Mouse (Mus musculus): ENCODE results near the gene Meox1.

The Meox1 gene

DNA sequence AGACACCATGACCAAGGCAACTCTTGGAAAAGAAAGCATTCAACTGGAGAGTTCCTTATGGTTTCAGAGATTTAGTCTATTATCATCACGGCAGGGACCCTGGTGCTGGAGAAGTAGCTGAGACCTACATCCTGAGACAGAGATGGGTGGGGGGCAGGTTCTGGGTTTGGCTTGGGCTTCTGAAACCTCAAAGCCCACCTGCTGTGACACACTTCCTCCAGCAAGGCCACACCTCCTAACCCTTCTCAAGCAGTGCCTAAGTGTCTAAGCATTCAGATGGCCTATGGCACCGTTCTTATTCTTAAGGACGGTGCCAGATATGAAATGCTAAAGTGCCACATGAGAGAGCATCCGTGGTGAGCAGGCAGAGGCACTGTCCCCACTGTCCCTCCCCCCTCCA, 4.2 kb upstream of the Meox1 start:
- DNase-seq (ENCODE audit: extremely low read depth, low read depth, low spot score) = no peak

DNA sequence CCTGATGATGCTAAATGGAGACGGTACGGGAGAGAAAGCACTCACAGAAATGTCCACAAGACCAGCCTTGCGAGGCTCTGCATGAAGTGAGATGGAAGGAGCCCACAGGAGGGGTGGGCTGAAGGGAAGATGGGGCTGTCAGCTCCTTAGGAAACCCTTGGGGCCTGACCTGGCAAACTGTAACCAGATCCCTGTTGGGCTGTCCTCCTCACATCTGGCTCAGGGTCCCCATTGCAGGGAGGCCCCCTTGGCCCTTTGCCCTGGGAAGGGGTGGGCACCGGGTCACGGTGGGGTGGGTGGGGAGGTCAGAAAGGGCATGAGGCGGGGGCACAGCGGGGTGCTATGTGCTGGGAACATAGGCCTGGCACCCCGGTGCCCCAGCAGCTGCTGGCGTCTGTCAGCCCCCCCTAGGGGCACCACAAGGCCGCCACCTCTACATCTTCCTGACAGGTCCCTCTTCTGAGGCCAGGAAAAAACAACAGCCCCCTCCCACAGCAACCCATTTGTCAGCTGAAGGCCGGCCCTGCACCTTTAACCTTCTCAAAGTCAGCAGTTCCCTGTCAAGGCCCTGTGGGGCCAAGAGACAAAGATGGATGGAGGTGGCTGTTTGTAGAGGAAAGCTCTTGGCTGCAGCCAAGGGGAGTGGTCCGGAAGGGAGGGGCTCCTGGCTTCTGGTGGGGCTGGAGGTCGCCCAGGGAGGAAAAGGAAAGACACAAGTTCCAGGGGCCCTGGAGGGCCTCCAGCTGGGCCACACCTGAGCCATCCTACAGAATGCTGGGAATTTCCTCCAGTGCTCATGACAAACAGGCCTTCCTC, 2.6 kb upstream of the Meox1 start:
- DNase-seq (ENCODE audit: extremely low read depth, low read depth, low spot score) = no peak

- DNase-seq (ENCODE audit: extremely low read depth, low read depth, low spot score) = no peak
Observed at GRCm38 (mm10) chr11:101893560-101893959, 614 bp downstream of the Meox1 start.

DNA sequence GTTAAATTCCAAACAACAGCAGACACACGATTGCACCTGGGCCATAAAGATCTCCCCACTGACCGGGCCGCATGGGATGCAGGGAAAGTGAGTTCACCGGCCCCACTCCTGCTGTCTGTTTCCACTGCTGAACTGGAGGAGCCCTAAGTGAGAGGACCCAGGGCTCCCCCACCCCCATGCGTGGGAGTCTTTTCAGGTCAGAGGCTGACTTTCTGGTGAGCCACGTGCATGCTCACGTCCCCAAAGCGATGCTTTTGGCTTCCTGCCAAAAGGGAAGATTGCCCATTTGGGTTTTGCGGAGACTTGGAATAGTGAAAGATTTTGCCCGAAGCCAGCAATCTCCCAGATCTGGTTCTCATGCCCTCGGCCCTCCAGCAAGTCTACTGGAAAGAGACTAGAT, 2.7 kb downstream of the Meox1 start:
- no peak for DNase-seq (ENCODE audit: extremely low read depth, low read depth, low spot score)

- DNase-seq (ENCODE audit: extremely low read depth, low read depth, low spot score) = no peak
Observed at GRCm38 (mm10) chr11:101889781-101890180, 4.4 kb downstream of the Meox1 start.

DNA sequence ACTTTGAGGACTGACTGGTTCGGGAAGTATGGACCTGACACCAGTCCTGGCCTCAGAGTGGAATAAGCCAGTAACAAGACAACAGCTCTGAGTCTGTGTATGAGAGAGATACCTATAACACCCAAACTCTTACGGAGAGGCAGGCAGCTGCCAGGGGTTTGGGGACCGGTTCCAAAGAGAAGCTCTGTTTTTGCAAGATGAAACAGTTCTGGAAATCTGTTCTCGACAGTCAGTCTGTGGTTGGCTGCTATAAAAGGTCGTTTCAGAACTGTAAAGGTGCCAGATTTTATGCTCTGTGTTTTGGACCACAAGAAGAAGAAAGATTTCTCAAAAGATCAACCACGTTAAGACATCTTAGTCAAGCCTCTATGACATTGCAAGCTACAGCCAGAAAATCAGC, 5.4 kb downstream of the Meox1 start:
- no peak for DNase-seq (ENCODE audit: extremely low read depth, low read depth, low spot score)

- DNase-seq (ENCODE audit: extremely low read depth, low read depth, low spot score) = no peak
Observed at GRCm38 (mm10) chr11:101886436-101886835, 7.7 kb downstream of the Meox1 start.

- no peak for DNase-seq (ENCODE audit: extremely low read depth, low read depth, low spot score)
Observed at GRCm38 (mm10) chr11:101885881-101886319, 8.3 kb downstream of the Meox1 start.

DNA sequence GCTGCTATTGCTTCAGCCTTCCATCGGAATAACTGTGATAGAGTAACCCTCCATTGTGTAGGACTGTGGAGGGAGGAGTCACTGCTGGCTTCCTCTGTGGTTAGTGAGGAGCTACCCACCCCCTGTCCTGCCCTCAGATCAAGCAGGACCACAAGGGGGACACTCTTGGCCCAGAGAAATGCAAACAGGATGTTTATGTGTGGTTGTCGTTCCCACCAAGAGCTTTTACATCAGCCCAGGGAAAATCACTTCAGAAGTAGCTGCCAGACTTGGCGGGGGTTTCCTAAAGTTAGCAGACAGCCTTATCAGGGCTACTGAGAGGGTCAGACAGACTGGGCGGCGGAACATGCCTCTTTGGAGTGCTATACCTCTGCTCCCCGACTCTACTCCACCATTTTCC, 8.9 kb downstream of the Meox1 start:
- no peak for DNase-seq (ENCODE audit: extremely low read depth, low read depth, low spot score)

- no peak for DNase-seq (ENCODE audit: extremely low read depth, low read depth, low spot score)
Observed at GRCm38 (mm10) chr11:101883911-101884310, 10.3 kb downstream of the Meox1 start.

- DNase-seq (ENCODE audit: extremely low read depth, low read depth, low spot score) = no peak
Observed at GRCm38 (mm10) chr11:101882500-101883290, 11.5 kb downstream of the Meox1 start.

- no peak for DNase-seq (ENCODE audit: extremely low read depth, low read depth, low spot score)
Observed at GRCm38 (mm10) chr11:101881604-101882071, 12.5 kb downstream of the Meox1 start.

GRCm38 (mm10) chr11:101881185-101881584, 13.0 kb downstream of the Meox1 start:
- no peak for DNase-seq (ENCODE audit: extremely low read depth, low read depth, low spot score)

GRCm38 (mm10) chr11:101879672-101880071, 14.5 kb downstream of the Meox1 start:
- DNase-seq (ENCODE audit: extremely low read depth, low read depth, low spot score) = no peak

- DNase-seq (ENCODE audit: extremely low read depth, low read depth, low spot score) = no peak
Observed at GRCm38 (mm10) chr11:101878696-101879095, 15.5 kb downstream of the Meox1 start.

- DNase-seq (ENCODE audit: extremely low read depth, low read depth, low spot score) = no peak
Observed at GRCm38 (mm10) chr11:101874978-101875377, 19.2 kb downstream of the Meox1 start.

- peak; percentile 37 for DNase-seq (ENCODE audit: extremely low read depth, low read depth, low spot score)
Observed at GRCm38 (mm10) chr11:101873909-101874308, 20.3 kb downstream of the Meox1 start.

DNA sequence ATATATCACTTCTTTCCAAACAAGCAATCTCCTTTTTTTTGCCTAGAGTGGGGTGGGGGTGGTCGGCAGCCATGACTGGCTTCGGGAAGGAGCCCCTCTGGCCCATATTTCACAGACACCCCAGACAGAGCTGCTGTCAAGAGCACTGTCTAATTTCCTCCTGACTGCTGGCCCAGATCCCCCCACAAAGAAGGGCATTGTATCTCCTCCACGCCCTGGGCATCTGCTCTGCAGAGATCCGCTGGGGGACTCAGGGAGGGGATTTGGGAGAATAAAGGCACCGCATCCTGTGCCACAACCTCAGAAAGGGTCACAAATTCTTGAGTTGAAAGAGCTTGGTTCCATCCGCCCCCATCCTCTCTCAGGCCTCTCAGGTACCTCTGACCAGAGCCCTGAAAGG, 22.7 kb downstream of the Meox1 start:
- DNase-seq (ENCODE audit: extremely low read depth, low read depth, low spot score) = no peak

- peak; percentile 45 for DNase-seq (ENCODE audit: extremely low read depth, low read depth, low spot score)
Observed at GRCm38 (mm10) chr11:101870067-101870765, 24.0 kb downstream of the Meox1 start.

DNA sequence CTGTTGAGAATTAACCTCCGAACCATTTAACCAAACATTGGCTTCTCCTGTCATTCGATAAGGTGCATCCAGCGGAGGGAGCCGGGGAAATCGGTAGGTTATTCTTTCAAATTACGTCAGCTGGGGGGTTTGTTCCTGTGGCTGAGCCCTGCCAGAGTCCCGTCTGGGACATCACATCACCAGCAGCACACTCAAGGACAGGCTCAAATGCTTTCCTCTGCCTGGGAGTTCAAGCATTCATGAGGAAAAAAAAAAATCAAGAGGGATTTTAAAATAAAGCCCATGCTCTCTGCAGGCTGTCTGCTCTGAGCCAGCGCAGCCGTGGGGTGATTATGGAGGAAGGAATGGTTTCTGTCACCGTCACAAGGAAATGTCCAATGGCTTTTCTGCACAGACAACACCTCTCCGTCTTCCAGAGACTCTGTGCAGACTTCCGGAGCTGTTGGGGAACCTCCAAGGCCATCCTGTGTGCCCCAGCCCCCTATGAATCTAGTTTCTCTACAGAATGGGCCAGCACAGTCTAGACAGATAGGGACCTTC, 26.6 kb downstream of the Meox1 start:
- DNase-seq (ENCODE audit: extremely low read depth, low read depth, low spot score) = no peak

DNA sequence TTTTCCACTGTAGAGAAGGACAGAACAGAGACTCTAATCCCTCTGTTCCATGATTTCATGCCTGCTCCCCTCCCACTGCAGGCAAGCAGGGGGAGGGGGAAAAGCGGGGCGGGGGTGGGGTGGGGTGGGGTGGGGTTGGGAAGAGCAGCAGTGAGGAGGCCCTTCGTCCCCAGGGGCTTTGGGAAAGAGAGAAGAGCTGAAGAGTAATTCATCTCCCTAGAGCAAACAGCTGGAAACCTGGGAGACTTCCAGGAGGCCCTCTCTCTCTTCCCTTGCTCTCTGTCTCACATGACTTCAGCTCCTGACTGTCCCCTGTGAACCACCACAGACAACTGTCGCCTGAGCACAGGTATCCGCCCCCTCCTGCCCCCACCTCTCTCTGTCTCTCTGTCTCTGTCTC, 35.4 kb downstream of the Meox1 start:
- no peak for DNase-seq (ENCODE audit: extremely low read depth, low read depth, low spot score)
